Mouse (Mus musculus) megakaryocyte, adult 5-6 weeks (primary cell): ENCODE results near the gene 4932438H23Rik. TPM values are rescaled to one million over a fixed set of nuclear protein-coding genes. Genes with fewer than 3 reads are reported as not detected.

Experiments used
- ATAC-seq: 2 replicates; pipeline ENCODE4 v1.8.0; 2016; ENCODE audit warnings: mild to moderate bottlenecking, inconsistent platforms; ENCODE audit not compliant: poor library complexity, severe bottlenecking
- total RNA-seq, 2 experiments: library from RNA; stranded (forward) in 1 of 2; stranded (reverse) in 1 of 2; fragments of 153-499, 151-499 nt in 1 of 2; fragments of 221-1000, 200-1000 nt in 1 of 2; gene quantifications; 2 replicates each; pipeline versions ENCODE4 v1.2.3 to v1.2.4; 2015 to 2017

The 4932438H23Rik gene
- total RNA-seq, 2 experiments from 2014 or later, result 0.09 to 0.15 TPM

DNA sequence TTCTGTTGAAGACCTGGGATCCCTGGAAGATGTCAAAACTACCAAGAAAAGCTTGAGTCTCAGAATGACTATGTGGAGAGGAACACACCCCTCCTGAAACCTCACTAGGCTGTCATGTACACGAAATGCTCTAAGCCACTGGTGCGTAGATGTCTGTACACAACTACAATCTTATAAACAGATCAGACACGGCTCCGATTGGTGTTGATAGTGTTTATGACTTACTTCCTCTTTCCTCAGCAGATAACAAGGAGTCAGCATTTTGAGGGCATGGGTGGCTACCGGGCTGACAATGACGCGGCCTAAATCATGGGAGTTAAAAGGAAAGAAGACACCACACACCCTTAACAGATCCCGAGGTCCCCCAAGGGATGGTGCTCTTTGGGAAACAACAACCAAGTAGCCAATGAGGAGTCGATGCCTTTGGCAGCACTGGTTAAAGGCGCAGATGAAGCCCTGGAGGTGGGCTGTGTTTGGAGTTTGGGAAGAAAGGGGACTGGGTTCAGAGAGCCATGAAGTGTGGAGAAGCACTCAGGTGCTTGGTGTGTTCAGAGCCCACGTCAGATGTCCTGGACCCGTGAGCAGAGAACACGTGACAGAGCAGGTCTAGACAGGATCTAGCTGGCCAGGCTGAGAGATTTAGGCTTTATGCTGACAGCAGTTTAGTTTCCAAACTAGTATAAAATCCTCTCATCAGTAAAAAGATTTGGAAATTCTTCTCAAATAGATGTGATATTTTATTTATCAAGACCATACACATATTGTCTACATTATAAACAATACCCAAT, 33.2 kb downstream of the 4932438H23Rik start:
- peak; percentile 75 for ATAC-seq

DNA sequence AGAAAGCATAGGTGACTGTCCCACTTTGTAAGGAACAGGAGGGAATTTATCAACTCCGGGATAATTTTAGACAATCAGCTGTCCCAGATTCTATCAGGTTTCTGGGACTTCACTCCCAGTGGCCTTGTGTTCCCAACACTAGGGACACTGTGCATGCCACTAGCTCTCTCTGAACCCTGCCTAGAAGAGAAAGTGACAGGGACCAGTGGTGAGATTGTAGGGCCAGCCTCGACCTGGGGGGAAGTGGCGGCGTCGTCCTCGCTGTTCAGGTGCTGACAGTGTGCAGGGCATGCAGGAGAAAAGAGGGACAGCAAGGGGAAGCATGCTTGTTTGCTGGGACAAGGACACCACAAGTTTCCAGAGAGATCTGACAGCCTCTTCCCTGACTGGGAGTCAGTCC, 37.2 kb downstream of the 4932438H23Rik start:
- no peak for ATAC-seq

DNA sequence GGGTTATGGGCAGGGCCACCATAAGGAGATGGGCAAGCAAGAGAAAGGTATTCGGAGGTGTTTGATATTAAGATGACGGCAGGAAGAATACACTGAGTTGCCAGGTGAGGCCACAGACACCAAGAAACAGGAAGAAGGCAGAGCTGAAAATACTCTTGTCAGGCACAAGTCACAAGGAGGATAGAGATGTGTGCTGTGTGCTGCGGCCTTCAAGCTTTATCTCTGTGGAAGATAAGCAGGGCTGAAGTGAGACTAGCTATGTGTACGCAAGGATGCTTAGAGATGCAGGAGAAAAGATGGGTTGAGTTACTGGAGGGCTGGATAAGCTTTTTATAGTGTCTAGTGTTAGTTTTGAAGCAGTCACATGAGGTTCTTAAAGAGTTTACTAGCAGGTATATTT, 37.7 kb downstream of the 4932438H23Rik start:
- ATAC-seq, result no peak

DNA sequence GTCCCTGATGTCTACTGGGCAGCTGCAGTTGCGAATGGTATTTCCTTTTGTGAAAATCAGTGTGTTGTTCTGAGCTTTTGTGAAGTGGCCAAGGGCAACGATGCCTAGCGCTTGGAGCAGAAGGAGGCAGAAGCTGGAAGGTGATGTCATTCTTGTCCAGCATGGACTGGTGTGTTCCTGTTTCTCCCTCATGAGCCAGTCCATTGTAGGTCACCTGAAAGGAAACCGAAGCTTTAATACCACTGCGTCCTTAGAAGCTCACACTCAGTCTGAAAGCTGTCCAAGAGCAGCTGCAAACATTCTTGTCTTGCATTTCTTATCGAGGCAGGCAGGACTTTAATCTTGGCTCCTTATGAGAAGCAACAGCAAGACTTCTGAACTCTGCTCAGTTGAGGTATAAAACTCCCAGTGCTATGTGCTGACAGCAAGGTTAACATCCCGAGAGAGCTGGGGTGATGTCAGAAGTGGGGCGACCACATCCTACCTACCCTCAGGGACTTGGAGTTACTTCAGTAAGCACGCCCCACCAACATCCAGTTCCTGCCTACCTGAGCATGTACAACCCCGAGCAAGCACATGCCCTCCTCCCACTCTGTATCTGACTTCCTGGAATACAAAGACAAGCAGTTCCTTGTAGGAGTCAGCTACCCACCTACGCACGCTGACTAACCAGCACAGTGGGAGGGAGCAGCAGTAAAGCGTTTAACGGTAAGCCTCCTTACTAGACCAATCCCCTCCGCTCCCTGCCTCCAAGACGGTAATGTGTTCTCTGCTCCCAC, 38.7 kb downstream of the 4932438H23Rik start:
- peak; percentile 59 for ATAC-seq

DNA sequence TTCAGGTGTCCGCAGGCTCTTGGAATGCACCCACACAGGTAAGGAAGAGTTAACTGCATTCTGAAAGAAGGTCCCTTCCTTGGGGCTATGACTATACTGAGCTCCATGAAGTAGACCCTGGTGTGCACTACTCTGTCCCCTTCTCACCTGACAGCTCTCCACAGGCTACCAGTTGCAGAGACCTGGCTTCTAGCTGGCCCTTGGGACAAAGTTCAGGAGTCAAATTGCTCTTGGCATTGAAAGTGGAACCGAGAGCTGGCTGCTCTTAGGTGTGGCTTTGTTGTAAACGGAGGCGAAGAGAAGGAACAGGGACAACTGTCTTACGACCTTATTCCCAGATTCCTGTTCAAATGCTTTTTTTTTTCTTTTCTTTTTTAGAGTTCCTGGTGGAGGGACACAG, 39.8 kb downstream of the 4932438H23Rik start:
- ATAC-seq, result no peak

DNA sequence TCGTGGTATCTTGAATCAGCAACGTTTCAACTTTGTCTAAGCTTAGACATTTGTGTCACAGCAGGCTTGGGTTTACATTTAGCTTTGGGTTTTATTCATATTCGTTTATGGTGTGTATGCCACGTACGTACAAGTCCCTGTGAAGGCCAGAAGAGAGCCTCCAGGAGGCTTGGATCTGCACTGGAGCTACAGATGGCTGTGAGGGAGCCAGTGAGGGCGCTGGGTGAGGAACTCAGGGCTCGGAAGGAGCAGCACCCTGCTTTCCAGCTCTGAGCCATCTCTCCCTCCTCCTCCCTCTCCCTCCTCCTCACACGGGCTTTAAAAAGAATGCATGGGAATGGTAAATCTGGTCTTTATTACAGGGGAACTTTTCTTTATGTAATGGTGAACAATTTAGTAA, 41.3 kb downstream of the 4932438H23Rik start:
- no peak for ATAC-seq

DNA sequence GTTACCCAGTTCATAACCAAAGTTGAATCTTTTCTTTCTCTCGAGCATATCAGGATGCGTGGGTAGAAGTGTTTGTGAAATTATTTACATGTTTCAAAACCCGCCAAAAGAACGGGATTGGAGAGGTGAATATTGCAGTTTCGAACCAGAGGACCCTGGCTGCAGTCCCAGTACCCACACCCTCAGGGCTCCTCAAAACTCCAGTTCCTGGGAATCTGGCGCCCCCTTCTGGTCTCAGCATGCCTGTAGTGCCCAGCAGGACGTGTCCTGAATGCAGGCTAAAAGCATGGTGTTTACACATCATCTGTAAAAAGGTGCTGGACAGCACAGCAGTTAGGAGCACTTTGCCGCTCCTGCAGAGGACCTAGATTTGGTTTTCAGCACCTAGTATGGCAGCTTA, 49.4 kb downstream of the 4932438H23Rik start:
- ATAC-seq, result peak; percentile 21; the same call in 1 of the 2 replicates

DNA sequence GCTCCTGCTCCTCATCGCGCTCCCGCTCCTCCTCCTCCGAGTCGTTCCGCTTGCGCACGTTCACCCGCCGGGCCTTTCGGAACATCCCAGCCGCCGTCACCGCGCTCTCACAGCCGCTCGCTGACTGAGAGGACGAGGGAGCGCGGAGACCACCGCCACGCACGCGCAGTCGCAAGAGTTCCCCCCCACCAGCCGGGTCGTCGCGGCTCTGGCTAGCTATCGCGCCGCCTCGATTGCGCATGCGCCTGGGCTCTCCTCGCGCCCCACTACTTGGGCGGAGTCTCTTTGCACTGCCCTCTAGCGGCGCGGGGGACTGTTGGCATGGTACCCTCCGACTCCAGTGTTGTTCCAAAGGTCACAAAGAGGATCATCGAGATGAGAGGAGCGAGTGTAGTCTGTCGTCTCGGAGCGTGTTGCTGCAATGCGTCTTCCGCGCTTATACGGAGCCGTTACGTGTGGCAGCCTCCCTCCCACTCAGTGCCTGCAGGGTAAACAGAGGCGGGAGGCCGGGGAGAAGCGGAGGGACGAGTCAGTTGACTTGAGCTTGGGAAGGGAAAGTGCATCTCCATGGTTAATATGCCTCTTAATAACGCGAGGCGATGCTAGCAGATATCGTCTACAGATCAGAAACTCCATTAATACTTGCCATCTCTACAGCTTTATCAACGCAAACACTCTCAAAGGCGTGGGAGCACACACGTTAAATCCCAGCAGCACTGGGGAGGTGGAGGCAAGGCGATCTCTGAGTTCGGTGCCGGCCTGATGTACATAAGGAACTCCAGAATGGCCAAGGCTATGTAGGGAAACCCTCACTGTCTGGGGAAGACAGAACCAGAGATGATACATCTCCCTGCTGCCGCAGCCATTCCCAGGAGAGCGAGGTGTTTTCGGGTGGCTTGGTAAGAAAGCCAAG, 50.4 kb downstream of the 4932438H23Rik start, which contains the start of gene Paxbp1:
Gene Paxbp1, minus strand, starts transcription at position 274 of the 913 bp plus-strand sequence.
- peak; percentile 93 for ATAC-seq

DNA sequence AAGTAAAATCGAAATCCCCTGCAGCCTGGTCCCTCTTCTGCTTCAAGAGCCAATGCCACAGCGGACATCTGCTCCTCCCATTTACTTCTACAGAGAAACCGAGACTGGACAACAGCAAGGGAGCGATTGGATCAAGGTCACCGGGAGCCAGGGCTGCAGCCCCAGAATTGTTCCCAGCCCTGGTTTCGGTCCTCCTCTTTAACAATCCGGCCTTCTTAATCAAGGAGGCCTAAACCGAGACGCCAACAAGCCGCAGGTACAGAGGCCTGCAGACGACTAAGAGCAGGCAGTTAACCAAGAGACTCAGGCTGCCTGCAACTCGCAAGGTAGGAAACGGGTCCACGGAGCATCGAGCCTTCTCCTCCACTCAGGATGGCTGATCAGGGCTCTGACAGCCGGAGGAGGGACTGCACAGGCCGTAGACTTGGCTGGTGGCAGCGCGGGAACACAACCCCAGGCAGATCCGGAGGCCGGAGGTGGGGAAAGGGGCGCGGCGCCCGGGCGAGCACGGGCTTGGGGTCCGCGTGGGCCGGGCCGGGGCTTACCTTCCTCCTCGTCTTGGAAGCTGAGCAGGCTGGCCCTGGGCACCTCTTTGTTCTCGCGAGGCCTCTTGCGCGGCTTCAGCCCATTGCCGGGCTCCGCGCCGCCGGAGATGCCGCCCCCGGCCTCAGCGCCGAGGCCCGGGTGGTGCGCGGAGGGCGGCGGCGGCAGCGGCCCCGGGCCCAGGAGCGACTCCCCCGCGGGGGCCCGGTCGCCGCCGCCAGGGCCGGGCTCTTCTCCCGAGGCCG, 51.3 kb downstream of the 4932438H23Rik start:
- peak; percentile 36 for ATAC-seq

DNA sequence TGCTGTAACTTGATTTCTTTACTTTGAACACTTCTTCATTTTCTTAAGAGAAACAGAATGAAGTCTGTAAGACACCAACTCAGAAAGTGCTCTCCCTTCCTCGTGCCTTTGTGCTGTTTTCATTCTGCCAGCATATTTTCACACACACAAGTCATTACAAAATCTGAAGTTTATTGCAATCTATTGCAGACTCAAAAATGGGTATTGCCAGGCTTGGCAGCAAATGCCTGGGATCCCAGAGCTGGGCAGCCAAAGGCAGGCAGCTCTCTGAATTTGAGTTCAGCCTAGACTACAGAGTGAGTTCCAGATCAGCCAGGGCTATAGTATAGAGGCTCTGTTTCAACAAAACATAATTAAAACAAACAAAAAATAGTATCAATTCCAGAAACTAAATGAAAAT, 52.3 kb downstream of the 4932438H23Rik start:
- ATAC-seq, result no peak

DNA sequence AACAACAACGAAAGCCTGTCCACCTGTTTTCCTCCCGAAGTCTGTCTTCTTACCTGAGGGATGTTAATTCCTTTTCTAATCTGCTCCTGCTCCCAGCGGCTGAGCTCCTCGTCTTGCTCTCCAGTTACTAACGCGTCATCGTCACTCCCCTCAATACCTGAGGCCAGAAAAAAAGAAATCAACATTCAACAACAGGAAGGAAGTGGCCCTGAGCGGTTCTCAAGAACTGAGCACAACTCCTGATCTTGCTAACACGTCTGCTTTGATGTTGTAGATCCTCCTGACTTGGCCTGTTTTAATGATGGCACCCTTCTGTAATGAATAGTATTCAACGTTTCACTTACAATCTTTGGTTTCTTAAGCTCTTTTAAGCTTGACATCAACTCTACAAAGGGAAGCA, 59.1 kb downstream of the 4932438H23Rik start:
- no peak for ATAC-seq

DNA sequence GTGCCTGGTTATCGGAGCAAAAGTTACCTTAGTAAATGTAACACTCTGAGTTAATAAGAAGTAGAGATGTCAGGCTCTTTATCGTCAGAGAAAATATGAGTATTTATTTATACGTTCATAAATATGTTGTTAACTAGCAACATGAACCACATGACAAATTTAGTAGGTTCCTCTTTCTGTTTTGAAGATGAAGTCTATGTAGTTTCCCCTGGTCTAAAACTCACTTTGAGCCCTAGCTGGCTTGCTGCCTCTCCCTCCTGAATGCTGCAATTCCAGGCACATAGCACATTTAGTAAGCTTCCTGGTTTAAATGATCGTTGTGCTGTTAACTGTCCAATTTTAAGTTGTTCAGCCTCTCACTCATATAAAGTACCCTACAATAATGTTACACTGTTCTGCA, 64.2 kb downstream of the 4932438H23Rik start:
- ATAC-seq, result 0 out of 2 replicates have a peak, but pooled peaks have one; percentile 30

DNA sequence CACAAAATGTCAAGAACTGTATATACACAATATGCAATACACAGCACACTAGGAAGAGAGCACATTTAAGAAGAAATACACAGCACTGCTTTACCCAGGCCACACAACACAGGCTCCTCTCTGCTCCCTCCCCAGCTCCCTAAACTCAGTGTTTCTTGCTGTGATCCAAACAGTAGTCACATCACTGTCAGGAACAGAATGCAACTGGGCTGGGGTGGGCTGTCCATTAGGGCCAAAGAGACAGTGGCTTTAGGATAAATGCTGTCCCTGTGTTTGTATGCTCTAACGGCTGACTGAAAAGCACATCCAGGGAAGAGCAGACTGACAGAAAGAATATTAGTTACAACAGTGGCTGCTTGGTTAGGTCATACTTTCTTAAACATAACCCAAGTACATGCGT, 65.0 kb downstream of the 4932438H23Rik start:
- no peak for ATAC-seq

DNA sequence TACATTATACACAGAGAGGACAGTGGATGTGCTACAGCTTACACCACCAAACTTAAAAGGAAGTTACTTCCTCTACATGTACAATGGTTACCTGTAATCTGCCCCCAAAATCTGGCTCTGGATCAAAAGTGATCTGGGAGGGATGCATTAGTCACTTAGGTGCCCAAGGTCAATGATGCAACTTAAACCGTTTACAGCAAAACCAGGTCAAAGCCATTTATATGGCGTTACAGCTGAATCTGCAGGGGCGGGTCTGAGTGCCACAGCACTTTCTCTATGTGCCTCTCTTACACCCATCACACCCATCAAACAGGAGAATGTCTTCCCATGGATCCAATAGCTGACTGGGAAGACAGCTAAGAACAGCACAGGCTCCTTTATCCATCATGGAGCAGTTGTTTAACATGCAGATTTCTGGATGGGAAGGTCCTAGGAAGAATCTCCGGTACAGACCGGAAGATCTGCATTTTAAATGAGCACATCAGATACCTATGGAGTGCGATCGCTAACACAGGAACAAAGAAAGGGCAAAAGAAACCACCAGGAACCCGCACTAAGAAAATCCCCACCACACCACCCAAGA, 65.7 kb downstream of the 4932438H23Rik start:
- no peak for ATAC-seq

DNA sequence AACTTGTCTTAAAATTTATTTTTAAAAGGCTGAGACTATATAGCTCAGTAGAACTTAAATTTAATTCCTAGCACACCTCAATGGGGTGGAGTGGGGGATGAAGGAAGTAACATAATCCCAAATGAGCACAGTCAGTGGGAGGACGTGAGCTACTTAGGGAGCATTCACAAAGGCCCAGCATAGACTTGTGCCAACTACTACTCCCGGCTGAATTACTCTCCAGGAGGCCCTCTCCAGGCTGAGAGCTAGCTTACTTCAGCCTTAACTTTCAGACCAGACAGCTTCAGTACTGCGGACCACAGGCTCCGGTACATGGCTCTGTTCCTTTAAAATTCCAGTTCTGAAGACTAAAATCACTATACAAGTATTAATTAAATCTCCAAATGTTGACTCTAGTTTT, 68.6 kb downstream of the 4932438H23Rik start:
- no peak for ATAC-seq

DNA sequence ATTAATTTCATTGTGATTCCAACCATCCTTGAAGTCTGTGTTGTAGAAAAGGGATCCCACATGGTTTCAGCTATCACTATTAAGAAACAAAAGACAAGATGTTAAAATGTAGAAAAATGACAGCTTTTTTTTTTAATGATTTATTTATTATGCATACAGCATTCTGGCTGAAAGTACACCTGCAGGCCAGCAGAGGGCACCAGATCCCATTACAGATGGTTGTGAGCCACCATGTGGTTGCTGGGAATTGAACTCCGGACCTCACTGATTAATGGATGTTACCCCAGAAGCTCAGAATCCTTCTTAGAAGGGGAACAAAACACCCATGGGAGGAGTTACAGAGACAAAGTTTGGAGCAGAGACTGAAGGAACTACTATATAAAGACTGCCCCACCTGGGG, 71.5 kb downstream of the 4932438H23Rik start:
- no peak for ATAC-seq

DNA sequence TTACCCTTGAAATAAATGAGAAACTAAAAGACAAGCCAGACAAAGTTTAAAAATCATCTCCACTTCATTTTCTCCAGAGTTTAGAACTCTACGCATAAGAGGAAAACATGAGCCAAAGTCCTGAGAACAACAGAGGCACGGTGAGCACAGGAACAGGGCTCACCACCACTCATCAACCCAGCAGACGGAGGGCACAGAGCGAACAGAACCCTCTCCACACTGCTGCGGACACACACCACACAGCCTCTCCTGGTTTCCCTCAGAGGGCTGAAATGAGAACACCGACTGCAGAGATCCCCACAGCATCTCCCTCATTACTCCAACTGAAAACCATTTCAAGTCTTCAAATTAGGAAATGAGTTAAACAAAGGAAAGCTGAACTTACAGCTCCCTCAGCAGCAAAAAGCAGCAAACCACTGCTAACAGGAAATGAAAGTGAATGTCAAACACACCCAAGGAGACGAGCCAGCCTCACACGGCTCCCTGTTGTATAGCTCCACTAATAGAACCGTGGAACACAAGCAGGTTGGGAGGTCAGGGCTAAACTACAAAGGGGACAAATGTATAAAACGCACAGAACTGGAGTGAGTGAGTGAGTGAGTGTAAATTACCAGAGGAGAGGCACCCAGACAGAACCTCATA, 74.0 kb downstream of the 4932438H23Rik start:
- ATAC-seq, result peak; percentile 92

DNA sequence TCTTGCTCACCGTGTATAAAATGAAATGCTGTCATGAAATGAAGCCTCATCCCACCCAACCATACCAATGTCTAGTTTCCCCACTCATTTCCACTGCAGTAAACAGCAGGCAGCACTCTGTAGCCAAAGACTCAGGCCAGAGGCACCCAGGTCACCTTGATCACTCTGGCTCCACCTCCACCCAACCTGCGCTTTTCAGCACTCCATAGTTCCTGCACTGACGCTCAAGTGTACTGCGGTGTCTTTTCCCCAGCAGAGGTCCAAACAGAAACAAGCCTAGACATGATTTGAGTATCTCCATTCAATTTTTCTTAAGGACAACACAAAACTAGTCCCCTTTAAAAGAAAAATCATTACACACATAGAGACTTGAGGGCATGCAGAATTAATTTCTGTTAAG, 75.4 kb downstream of the 4932438H23Rik start:
- no peak for ATAC-seq

DNA sequence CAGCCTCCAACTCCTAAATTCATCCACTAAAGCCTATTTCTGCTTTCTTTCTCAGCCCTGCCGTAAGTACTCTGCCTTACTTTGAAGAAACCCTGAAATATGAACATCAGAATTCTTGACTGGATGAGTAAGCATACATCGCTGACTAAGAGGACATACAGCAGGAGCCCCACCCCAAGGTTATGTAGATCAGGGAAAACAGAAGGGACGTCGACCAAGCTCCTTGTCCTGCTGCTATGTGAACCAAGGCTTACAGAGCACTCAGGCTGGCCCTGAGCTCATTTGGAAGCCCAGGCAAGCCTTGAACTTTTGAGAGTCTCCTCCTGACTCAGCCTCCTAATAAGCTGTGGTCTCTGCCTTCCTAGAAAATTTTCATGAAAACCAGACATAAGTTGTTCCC, 79.2 kb downstream of the 4932438H23Rik start:
- ATAC-seq, result no peak
